Mouse (Mus musculus) cerebellum, adult 2 months (tissue): Measurements from ENCODE around the gene Rnh1.

Experiments used
- CTCF ChIP-seq: fragments of 200-500 bp; IDR thresholded peaks from 2 replicates; pipeline ENCODE4 v1.5.1; 2011; ENCODE audit warnings: low read depth, mild to moderate bottlenecking, control low read depth, low read length, moderate library complexity, borderline replicate concordance; ENCODE audit not compliant: insufficient read depth
- POLR2A ChIP-seq: fragments of 200-500 bp; IDR thresholded peaks from 2 replicates; pipeline ENCODE4 v1.6.1; 2011; ENCODE audit warnings: low read length, control low read depth, borderline replicate concordance; ENCODE audit not compliant: insufficient read depth

DNA sequence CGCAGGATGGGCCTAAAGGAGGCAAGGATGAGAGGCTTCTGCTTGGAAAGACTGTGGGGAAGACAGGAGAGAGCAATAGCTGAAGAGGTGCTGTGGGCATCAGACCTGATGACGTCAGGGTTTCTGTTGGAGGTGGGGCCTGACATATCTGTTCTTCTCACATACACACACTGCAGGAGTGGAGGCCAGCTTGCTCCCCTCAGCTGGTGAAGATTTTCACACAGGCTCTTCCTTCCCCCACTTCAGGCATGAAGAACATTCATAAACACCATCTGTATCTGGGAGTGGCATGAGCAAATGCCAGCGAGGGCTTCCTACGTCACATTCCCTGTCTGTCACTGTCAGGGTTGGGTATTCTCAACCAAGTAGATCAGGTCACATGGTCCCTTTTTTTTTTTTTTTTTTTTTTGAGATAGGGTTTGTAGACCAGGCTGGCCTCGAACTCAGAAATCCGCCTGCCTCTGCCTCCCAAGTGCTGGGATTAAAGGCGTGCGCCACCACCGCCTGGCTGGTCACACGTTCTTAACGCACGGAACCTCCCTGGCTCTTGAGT lies 26.5 kb downstream of the Rnh1 start:
- TF ChIP-seq POLR2A (no peak), CTCF (no peak)
